Mouse (Mus musculus) liver, embryonic 14.5 days (tissue): ENCODE results near the gene Gm17018. TPM values are rescaled to one million over a fixed set of nuclear protein-coding genes. Genes with fewer than 3 reads are reported as not detected.

Experiments used
- ATAC-seq: fragments of 200-750 bp; cut with Nextera tagmentation; 2 replicates; pipeline ENCODE4 v1.8.0; 2017; ENCODE audit warnings: moderate number of reproducible peaks, mild to moderate bottlenecking, moderate library complexity; ENCODE audit not compliant: insufficient read depth
- DNase-seq, 3 experiments: peaks; one replicate each; pipeline ENCODE4 v3.0.0-alpha.2; 2012 to 2013; ENCODE audit warnings: low read depth in 3 of 3, low spot score in 3 of 3
- H3K27ac ChIP-seq: fragments of 300-500 bp; sonication (generic); 2 replicates; pipeline ENCODE4 v1.5.1; 2014; ENCODE audit warnings: moderate library complexity, mild to moderate bottlenecking, control low read depth, inconsistent platforms
- H3K27me3 ChIP-seq: fragments of 300-500 bp; sonication (generic); 2 replicates; pipeline ENCODE4 v1.6.1; 2014; ENCODE audit warnings: mild to moderate bottlenecking, low read length, moderate library complexity; ENCODE audit not compliant: control insufficient read depth, insufficient read depth
- H3K36me3 ChIP-seq: fragments of 300-500 bp; sonication (generic); replicated peaks from 2 replicates; pipeline ENCODE4 v1.6.1; 2014; ENCODE audit warnings: low read depth; ENCODE audit not compliant: control insufficient read depth, insufficient read depth
- H3K4me1 ChIP-seq, 2 experiments: fragments of 200-500 bp in 1 of 2; fragments of 300-500 bp in 1 of 2; sonication (generic) in 1 of 2; replicated peaks; 2 replicates each; pipeline ENCODE4 v1.6.1; 2012 to 2014; ENCODE audit warnings: antibody characterized with exemption in 1 of 2, inconsistent platforms in 1 of 2, low read length in 1 of 2; ENCODE audit not compliant: control insufficient read depth in 2 of 2, insufficient read depth in 2 of 2
- H3K4me2 ChIP-seq: fragments of 300-500 bp; sonication (generic); 2 replicates; pipeline ENCODE4 v1.6.1; 2014; ENCODE audit warnings: low read depth, mild to moderate bottlenecking, control low read depth, moderate library complexity
- H3K4me3 ChIP-seq, 2 experiments: fragments of 200-500 bp in 1 of 2; fragments of 300-500 bp in 1 of 2; sonication (generic) in 1 of 2; 2 replicates each; pipeline ENCODE4 v1.5.1; 2012 to 2014; ENCODE audit warnings: low read depth in 2 of 2, low read length in 2 of 2, mild to moderate bottlenecking in 2 of 2, control low read depth in 1 of 2, inconsistent platforms in 1 of 2, moderate library complexity in 1 of 2; ENCODE audit not compliant: insufficient read depth in 1 of 2
- H3K9ac ChIP-seq: fragments of 300-500 bp; sonication (generic); replicated peaks from 2 replicates; pipeline ENCODE4 v1.6.1; 2014; ENCODE audit warnings: mild to moderate bottlenecking, control low read depth, moderate library complexity
- H3K9me3 ChIP-seq: fragments of 300-500 bp; sonication (generic); 2 replicates; pipeline ENCODE4 v1.6.1; 2016; ENCODE audit warnings: low read length, mixed read lengths; ENCODE audit not compliant: control insufficient read depth
- CTCF ChIP-seq: IDR thresholded peaks from 2 replicates; pipeline ENCODE4 v1.5.1; 2016; ENCODE audit warnings: antibody characterized with exemption, low read depth, control low read depth
- EP300 ChIP-seq: IDR thresholded peaks from 2 replicates; pipeline ENCODE4 v1.6.1; 2016; ENCODE audit warnings: antibody characterized with exemption, low read depth
- WGBS: fragments of 180-500 bp; shearing (Covaris S2); extraction: QIAGEN DNeasy Blood & Tissue Kit; methylation state at CpG from one replicate; pipeline ENCODE4 v1.1.7; 2014; ENCODE audit not compliant: insufficient replicate concordance; 5-methylcytosine and 5-hydroxymethylcytosine counted together
- polyA plus RNA-seq, 2 experiments: library from polyadenylated mRNA; depleted of rRNA in 1 of 2; stranded (reverse) in 1 of 2; unstranded in 1 of 2; fragments of >200 nt; fragmentation: Nextera tagmentation in 1 of 2; extraction: Ambion mirVana in 1 of 2; gene quantifications; 2 replicates each; pipeline versions ENCODE4 v1.2.1 to v1.2.3; 2012 to 2014

Gm17018 gene
- polyA plus RNA-seq (2012; rRNA removed) (3.5 and 7.5 TPM in 2 replicates), polyA plus RNA-seq (2014; fragmentation: Nextera tagmentation; extraction: Ambion mirVana) (15.5 and 19.0 TPM in 2 replicates)

DNA sequence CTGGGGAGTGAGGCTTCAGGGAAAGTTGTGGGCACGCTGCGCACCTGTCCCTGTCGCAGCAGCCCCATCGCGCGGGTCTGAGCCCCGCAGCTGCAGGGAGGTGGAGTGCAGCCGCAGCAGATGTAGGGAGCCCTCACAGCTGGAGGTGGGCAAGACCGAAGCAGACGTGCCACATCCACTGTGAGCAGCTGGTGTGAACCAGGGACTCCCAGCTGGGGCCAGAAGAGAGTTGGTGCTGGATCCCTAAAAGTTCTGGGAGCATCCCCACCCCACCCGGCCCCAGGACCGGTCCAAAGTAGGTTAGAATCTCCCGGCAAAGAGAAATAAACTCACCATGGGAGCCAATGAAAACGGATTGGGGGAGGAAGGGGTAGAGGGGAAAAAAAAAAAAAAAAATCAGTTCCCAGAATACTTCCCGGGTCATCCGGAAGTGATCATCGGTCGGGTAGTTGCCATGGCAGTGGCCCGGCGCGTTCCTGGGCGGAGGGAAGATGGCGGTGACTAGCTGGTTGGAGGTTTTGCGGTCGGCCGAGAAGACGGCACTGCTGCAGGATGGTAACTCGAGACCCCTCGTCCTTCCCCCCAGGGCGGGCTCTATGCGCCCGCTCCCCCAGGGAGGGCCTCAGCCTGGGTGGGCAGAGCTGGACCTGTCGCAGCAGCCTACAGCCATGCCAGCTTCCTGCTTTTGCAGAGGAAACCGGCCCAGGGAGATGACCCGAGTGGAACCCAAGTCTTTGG, at the start of gene Gm17018, which contains the start of gene Poll:
Gene Gm17018 (plus strand): TSS at position 463 of the 738 bp plus-strand sequence.
Gene Poll (minus strand): TSS at position 379 of the 738 bp plus-strand sequence.
- Histone ChIP-seq H3K4me1 (peaks cover 8 to 9% of the 10 kb centered on the region in 2 experiments), H3K4me3 (peak within 1 kb of the TSS; percentile 73 to 83), H3K9ac (peak within 1 kb of the TSS; percentile 35), H3K36me3 (no peaks in the 10 kb centered on the region), H3K4me2 (peak within 1 kb of the TSS; percentile 81), H3K27ac (no peak within 1 kb of the TSS), H3K9me3 (no peaks in the 10 kb centered on the region), H3K27me3 (no peaks in the 10 kb centered on the region)
- ATAC-seq: peak; percentile 68
- 1% methylated on average over 35 of the region's 35 CpGs for WGBS
- TF ChIP-seq EP300 (no peak), CTCF (no peak)
- DNase-seq: peak in 1 of 3 experiments; percentile 59

DNA sequence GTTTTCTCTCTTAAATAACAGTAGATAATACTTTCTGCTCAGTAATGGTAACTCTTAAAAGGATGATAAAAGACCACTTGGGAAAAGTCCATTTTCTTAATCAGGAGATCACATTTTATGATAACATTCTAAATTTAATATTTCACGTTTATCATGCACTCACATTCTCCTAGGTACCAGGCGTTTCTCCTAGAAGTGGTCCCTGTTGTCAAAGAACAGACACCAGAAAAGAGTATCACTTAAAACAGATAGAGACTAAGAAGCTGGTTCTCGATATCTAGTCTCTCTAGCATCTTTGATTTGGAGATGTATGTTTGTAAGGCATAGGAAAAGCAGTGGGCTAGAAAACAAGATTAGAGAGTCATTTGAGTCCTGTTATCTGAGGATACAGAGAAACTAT, 49.7 kb upstream of the Gm17018 start:
- WGBS: 9% methylated on average over 3 of the region's 3 CpGs
- ATAC-seq (peak; percentile 58; the same call in 1 of the 2 replicates), DNase-seq (peak in 1 of 3 experiments; percentile 24)
- Histone ChIP-seq H3K9ac (no peak overlapping the region), H3K4me3 (no peak overlapping the region), H3K27me3 (no peaks in the 10 kb centered on the region), H3K27ac (no peak overlapping the region), H3K36me3 (peaks cover 44% of the 10 kb centered on the region), H3K9me3 (no peaks in the 10 kb centered on the region), H3K4me1 (peaks cover 0 to 6% of the 10 kb centered on the region in 2 experiments; a peak in 1 of 4 replicates), H3K4me2 (no peak overlapping the region)
- TF ChIP-seq CTCF: no peak
- peak; percentile 41 for TF ChIP-seq EP300

DNA sequence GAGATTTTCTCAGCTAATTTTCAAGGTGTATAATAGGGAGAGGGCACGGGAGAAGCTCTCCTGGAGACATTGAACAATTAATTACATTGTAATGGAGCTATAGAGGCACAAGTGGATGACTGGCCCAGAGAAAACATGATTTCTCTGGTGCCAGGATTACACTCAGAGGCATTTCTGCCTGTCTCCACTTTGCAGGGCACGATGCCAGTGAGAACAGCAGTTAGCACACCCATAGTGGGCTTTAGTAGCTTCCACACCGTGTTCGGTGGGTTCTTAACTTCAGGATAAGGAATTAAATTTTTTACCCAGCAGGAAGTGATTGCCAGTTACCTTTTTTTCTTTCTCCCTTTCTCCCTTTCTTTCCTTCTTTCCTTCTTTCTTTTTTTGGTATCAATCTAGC, 49.0 kb upstream of the Gm17018 start:
- Histone ChIP-seq H3K9me3 (no peaks in the 10 kb centered on the region), H3K27me3 (no peaks in the 10 kb centered on the region), H3K9ac (no peak overlapping the region), H3K4me2 (no peak overlapping the region), H3K27ac (no peak overlapping the region), H3K36me3 (peaks cover 51% of the 10 kb centered on the region), H3K4me3 (no peak overlapping the region), H3K4me1 (peaks cover 0 to 6% of the 10 kb centered on the region in 2 experiments; a peak in 1 of 4 replicates)
- DNase-seq: no peak
- ATAC-seq: no peak
- TF ChIP-seq EP300 (no peak), CTCF (no peak)
- WGBS: 85% methylated on average over 4 of the region's 4 CpGs

DNA sequence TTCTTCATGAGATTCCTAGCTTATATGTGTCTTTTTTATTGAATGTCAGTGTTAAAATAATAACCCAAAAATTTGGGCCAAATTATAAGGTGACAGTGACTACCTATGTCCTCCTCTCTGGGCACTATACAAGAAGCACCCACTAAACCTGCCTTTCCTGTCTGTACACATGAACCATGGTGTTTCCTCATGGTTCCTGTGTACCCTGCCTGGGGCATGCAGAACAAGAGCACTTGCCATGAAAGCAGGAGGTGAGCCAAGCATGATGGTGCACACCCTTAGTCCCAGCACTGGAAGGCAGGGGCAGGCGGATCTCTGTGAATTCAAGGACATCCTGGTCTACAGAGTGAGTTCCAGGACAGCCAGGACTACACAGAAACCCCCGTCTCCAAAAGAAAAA, 45.1 kb upstream of the Gm17018 start:
- no peak overlapping the region for H3K4me3 ChIP-seq
- DNase-seq (no peak), ATAC-seq (no peak)
- H3K36me3 ChIP-seq: peaks cover 73% of the 10 kb centered on the region
- H3K9ac ChIP-seq: no peak overlapping the region
- H3K27me3 ChIP-seq: no peaks in the 10 kb centered on the region
- H3K4me1 ChIP-seq: peaks cover 0 to under 1% of the 10 kb centered on the region in 2 experiments; a peak in 1 of 4 replicates
- no peak overlapping the region for H3K27ac ChIP-seq
- no peak for TF ChIP-seq CTCF
- TF ChIP-seq EP300: no peak
- no peaks in the 10 kb centered on the region for H3K9me3 ChIP-seq
- WGBS: 90% methylated on average over 2 of the region's 2 CpGs
- no peak overlapping the region for H3K4me2 ChIP-seq

DNA sequence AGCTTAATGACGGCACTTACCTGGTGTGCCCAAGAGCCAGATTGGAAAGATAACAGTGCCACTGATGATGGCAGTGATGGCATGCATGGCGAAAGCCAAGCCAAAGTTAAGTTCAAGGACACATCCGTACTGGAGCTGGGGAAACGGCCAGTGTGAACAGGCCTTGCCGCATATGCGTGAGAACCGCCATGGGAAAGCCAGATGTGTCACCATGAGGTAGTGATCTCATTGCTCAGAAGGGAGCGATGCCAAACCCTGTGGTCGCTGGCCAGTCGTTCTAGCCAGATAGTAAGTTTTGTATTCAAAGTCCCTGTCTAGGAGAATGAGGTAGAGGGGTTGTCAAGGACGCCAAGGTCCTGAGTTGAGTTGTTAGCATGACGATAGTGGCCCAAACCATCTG, 44.2 kb upstream of the Gm17018 start:
- no peaks in the 10 kb centered on the region for H3K4me1 ChIP-seq
- H3K27me3 ChIP-seq: no peaks in the 10 kb centered on the region
- no peak overlapping the region for H3K27ac ChIP-seq
- H3K9ac ChIP-seq: no peak overlapping the region
- H3K36me3 ChIP-seq: peaks cover 79% of the 10 kb centered on the region
- H3K4me2 ChIP-seq: no peak overlapping the region
- DNase-seq: no peak
- no peak for ATAC-seq
- 93% methylated on average over 12 of the region's 12 CpGs for WGBS
- no peak overlapping the region for H3K4me3 ChIP-seq
- no peak for TF ChIP-seq CTCF
- TF ChIP-seq EP300: no peak
- no peaks in the 10 kb centered on the region for H3K9me3 ChIP-seq
